Mouse (Mus musculus): Measurements from ENCODE around the gene Gm2888.
"Not testable (repeated sequence)": the region's sequence is repeated elsewhere in the genome, so short reads cannot be mapped to it uniquely, and the experiment has no call there.

Gm2888 gene

DNA sequence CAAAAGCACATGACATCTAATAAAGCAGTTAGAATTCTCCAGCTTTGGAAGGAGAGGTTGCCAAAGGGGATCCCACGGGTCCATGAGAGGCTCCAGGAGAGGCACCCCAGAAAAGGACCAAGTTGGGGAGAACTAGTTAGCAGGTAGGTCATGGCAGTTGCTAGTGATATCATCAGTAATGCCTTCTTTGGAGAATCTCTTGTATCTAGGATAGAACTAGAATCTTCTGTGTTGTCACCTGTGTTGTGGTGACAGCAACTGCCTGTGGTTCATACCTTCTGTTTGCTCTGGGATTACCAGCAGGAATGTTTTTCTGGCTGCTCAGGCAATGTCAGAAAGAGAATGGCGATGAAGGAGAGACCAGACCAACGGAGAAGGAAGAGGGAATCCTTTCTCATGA lies at the start of gene Gm2888:
Gene Gm2888 (plus strand): TSS at position 301 of the 400 bp plus-strand sequence.
- DNase-seq (ENCODE audit: low read depth, low spot score): not testable (repeated sequence)

DNA sequence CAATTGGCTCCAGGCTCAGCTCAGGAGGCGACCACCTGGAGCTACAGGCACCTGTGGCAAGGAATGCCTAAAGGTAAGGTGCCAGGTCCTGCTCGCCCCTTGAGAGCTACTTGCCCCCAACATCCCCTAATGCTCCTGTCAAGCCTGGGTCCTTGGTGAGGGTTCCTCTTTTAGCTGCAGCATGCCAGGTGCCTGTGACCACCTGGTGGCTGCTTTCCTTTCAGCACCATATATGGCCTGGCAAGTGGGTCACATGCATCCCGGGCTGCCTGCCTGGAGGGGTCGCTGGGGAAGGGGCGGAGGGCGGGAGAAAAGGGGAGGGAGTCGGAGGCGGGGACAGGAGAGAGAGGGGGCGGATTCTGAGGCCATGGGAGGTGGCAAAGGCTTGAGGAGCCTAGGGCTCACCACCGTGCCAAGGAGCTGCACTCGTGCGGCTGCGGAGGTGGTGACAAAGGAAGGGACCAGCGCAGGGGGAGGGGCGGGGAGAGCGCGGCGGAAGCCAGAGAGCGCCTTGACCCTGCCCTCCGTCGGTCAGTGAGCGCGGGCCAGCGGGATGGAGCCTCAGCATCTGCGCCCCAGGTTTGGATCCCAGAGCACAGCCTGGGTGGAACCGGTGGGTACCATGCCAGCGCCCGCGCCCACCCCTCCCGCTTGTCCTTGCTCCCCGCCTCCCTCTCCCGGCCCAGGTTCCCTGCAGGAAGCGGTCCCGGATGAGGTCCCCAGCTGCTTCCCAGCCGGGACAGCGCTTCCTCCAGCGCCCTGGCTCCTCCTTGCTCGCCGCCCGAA lies 19.1 kb downstream of the Gm2888 start, which contains the start of gene Gm2897:
Gene Gm2897 (plus strand): TSS at position 559 of the 786 bp plus-strand sequence.
- DNase-seq (ENCODE audit: low read depth, low spot score): not testable (repeated sequence)

DNA sequence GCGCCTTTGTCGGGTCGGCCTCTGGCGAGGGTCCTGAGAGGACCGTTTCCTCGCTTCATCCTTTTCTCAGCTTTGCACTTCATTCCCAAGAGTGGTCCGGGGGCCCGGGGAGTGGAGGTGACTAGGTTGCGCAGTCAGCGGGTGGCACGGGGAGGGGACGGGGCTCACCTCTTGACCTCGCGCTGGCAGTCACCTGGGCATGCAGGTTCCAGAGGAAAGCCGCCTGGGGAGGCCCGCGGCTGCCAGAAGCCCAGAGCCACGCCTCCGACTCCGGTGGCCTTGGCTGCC lies 19.7 kb downstream of the Gm2888 start:
- DNase-seq (ENCODE audit: low read depth, low spot score): not testable (repeated sequence)

DNA sequence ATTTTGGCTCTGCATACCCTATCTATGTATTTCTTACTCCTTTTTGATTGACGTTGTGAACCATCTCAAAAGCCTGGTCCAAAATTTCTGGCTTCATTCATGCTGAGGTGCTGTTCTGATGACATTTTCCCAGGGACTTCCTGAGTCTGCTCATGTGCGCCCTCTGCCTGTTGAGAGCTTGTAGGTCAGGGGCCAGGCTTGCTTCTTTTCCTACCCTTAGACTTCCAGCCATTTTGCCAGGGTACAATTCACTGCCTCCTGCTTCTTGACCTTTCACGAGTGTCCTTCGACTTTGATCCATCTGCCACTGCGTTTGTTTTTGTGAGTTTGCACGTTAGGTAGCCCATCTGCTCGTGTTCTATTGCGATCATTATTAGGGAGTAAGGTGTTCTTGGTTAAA lies 20.3 kb downstream of the Gm2888 start:
- DNase-seq (ENCODE audit: low read depth, low spot score): not testable (repeated sequence)
